Mouse (Mus musculus) embryonic facial prominence, embryonic 12.5 days (tissue): ENCODE measurements around the gene Vps4a. TPM values are rescaled to one million over a fixed set of nuclear protein-coding genes. Genes with fewer than 3 reads are reported as not detected.
A peak's percentile ranks its signal among the peaks of the same experiment; 100 is the strongest.
"Not testable (repeated sequence)": the region's sequence is repeated elsewhere in the genome, so short reads cannot be mapped to it uniquely, and the experiment has no call there.

Experiments used
- ATAC-seq: fragments of 200-750 bp; cut with Nextera tagmentation; 2 replicates; pipeline ENCODE4 v1.8.0; 2017; ENCODE audit not compliant: insufficient number of reproducible peaks, insufficient read depth, low FRiP score, low TSS enrichment
- H3K27ac ChIP-seq: fragments of 300-500 bp; sonication (generic); 2 replicates; pipeline ENCODE4 v1.5.1; 2016; ENCODE audit warnings: mild to moderate bottlenecking
- H3K27me3 ChIP-seq: fragments of 300-500 bp; sonication (generic); 2 replicates; pipeline ENCODE4 v1.6.1; 2016; ENCODE audit warnings: mild to moderate bottlenecking, moderate library complexity
- H3K36me3 ChIP-seq: fragments of 300-500 bp; sonication (generic); 2 replicates; pipeline ENCODE4 v1.6.1; 2016; ENCODE audit warnings: mild to moderate bottlenecking
- H3K4me1 ChIP-seq: fragments of 300-500 bp; sonication (generic); 2 replicates; pipeline ENCODE4 v1.6.1; 2016
- H3K4me2 ChIP-seq: fragments of 300-500 bp; sonication (generic); replicated peaks from 2 replicates; pipeline ENCODE4 v1.6.1; 2016; ENCODE audit warnings: mild to moderate bottlenecking, moderate library complexity
- H3K4me3 ChIP-seq: fragments of 300-500 bp; sonication (generic); 2 replicates; pipeline ENCODE4 v1.5.1; 2016; ENCODE audit warnings: mild to moderate bottlenecking
- H3K9ac ChIP-seq: fragments of 300-500 bp; sonication (generic); 2 replicates; pipeline ENCODE4 v1.6.1; 2016; ENCODE audit warnings: mild to moderate bottlenecking, moderate library complexity
- H3K9me3 ChIP-seq: fragments of 300-500 bp; sonication (generic); 2 replicates; pipeline ENCODE4 v1.6.1; 2016; ENCODE audit warnings: mild to moderate bottlenecking, moderate library complexity
- WGBS: fragments of 180-500 bp; shearing (Covaris S2); methylation state at CpG from one replicate; pipeline ENCODE4 v1.1.7; 2016; 5-methylcytosine and 5-hydroxymethylcytosine counted together
- polyA plus RNA-seq: library from polyadenylated mRNA; unstranded; fragments of >200 nt; fragmentation: Nextera tagmentation; extraction: Ambion mirVana; gene quantifications from 2 replicates; pipeline ENCODE4 v1.2.1, GENCODE M21; 2016

Vps4a gene
- 85.0 and 87.7 TPM in 2 replicates for polyA plus RNA-seq

DNA sequence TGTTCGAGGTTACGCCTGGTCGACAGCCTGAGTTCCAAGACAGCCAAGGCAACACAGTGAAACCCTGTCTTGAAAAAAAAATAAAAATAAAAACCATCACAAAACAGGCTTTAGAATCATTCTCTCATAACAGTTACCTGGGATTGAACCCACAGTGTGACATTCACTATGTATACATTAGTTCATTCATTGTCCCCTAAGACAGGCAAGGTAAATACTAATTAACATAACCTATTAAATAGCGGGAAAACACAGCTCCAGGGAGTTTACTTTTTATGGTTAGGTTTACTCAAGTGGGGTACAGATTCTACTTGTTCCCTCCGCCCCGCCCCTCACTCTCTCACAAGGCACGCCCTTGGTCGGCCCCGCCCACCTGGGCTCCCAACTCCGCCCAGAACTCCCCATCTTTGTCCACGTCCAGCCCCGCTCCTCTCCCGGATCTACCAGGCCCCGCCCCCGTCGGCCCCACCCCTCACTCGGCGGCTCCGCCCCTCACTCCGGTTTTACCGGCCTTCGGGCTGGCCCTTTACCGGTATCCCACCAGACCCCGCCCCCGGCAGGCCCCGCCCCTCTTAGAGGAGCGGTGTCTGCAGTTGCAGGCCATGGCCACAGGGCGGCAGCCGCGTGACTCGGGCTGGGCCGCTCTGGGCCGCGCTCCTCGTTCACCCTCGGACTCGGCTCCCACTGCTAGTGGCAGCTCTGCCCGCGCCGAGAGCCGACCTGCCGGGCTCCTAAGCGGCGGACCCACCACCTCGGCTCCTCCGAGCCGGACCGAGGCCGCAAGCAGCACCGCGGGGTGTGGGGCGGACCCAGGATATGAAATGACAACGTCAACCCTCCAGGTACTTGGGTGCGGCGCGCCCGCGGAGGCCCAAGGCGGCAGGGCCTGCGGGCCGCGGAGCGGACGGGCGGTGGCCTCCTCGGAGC, at the start of gene Vps4a:
Vps4a (plus strand) TSS at position 573 of the 927 bp plus-strand sequence.
- Histone ChIP-seq H3K9me3 (no peaks in the 10 kb centered on the region), H3K4me3 (peak within 1 kb of the TSS; percentile 97), H3K27ac (peak within 1 kb of the TSS; percentile 77), H3K4me1 (peaks cover 18% of the 10 kb centered on the region), H3K4me2 (peak within 1 kb of the TSS; percentile 69), H3K36me3 (peaks cover 7% of the 10 kb centered on the region; the same call in 1 of the 2 replicates), H3K9ac (peak within 1 kb of the TSS; percentile 96), H3K27me3 (no peaks in the 10 kb centered on the region)
- ATAC-seq, result peak; percentile 94
- WGBS, result 5% methylated on average over 63 of the region's 66 CpGs

DNA sequence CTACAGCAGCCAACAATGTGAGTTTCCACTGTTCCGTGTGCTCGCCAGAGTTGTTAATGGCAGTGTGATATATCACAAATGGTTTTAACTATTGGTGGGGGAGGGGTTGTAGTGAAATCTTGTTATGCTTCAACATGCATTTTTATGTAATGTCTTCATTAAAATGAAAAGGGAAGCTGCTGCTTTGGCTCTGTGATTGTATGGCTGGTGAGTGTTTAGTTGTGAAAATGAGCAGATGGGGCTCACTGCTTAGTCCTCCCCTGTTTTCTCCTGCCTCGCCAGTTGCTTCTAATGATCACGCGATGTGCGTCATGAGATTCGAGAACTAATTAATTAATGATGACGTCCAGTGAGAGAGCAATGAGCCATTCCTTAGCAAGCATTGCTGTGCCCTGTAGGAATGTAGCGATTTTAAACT, 45.6 kb upstream of the Vps4a start:
- WGBS, result 87% methylated on average over 9 of the region's 9 CpGs
- Histone ChIP-seq H3K9ac (no peak overlapping the region), H3K9me3 (no peaks in the 10 kb centered on the region), H3K4me1 (no peaks in the 10 kb centered on the region), H3K4me3 (no peak overlapping the region), H3K27me3 (no peaks in the 10 kb centered on the region), H3K4me2 (no peak overlapping the region), H3K36me3 (peaks cover 7% of the 10 kb centered on the region), H3K27ac (no peak overlapping the region)
- ATAC-seq, result no peak

DNA sequence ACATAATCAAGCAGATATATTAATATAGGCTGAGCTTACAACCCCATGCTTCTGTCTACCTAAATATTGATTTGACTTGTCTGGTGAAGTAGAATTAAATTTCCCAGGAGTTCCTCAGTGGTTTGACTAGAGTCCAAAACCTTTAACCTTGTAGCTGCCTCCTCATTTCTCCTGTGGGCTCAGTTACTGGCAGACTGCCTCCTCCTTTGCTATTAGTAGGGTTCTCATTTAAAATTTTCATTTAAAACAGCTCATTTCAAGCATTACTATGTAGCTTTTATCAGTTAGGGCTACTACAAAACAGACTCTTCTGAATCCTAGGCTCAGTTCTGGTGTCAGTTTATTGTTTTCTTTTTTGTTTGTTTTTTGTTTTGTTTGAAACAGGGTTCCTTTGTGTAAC, 45.1 kb upstream of the Vps4a start:
- no peak overlapping the region for H3K27ac ChIP-seq
- H3K27me3 ChIP-seq, result no peaks in the 10 kb centered on the region
- no peak overlapping the region for H3K9ac ChIP-seq
- H3K4me3 ChIP-seq, result no peak overlapping the region
- peaks cover 7% of the 10 kb centered on the region for H3K36me3 ChIP-seq
- no peak overlapping the region for H3K4me2 ChIP-seq
- no peaks in the 10 kb centered on the region for H3K9me3 ChIP-seq
- no peaks in the 10 kb centered on the region for H3K4me1 ChIP-seq
- ATAC-seq, result no peak

DNA sequence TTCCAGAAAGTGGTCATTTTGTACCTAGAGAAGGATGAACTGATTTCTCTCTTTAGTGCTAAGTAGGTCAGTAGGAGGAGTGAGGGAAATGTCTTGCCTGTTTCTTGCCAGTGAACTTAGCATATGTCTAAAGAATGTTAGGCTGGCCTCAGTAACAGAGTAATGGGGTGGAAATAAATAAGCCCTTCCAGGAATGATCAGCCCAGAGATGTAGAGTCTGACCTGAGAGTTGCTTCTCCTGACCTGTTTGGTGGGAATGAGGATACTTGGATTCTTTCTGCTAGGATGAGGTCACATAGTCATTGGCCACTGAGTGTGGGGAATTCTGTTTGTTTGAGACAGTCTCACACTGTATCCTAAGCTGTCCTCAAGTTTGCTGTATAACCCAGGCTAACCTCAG, 43.5 kb upstream of the Vps4a start:
- H3K36me3 ChIP-seq, result peaks cover 15% of the 10 kb centered on the region
- ATAC-seq, result no peak
- no peak overlapping the region for H3K4me2 ChIP-seq
- H3K27me3 ChIP-seq, result no peaks in the 10 kb centered on the region
- no peak overlapping the region for H3K9ac ChIP-seq
- no peak overlapping the region for H3K4me3 ChIP-seq
- H3K9me3 ChIP-seq, result no peaks in the 10 kb centered on the region
- H3K4me1 ChIP-seq, result no peaks in the 10 kb centered on the region
- no peak overlapping the region for H3K27ac ChIP-seq

DNA sequence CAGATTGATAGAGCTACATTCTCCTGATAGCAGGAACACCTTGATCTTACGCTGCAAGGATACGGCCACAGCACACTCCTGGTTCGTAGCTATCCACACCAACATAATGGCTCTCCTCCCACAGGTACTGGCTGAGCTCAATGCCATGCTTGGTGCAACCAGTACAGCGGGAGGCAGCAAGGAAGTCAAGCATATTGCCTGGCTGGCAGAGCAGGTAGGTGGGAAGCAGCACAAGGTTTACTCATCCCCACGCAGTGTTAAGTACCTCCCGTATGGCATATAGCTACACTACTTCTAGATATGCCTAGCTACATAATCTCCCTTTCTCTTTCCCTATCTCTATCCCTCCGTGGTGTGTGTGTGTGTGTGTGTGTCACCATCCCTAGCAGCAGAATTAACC, 39.6 kb upstream of the Vps4a start:
- no peak for ATAC-seq
- Histone ChIP-seq H3K9ac (no peak overlapping the region), H3K4me2 (no peak overlapping the region), H3K4me1 (no peaks in the 10 kb centered on the region), H3K36me3 (peaks cover 18% of the 10 kb centered on the region), H3K4me3 (no peak overlapping the region), H3K27ac (no peak overlapping the region), H3K9me3 (no peaks in the 10 kb centered on the region), H3K27me3 (no peaks in the 10 kb centered on the region)
- 90% methylated on average over 7 of the region's 7 CpGs for WGBS

DNA sequence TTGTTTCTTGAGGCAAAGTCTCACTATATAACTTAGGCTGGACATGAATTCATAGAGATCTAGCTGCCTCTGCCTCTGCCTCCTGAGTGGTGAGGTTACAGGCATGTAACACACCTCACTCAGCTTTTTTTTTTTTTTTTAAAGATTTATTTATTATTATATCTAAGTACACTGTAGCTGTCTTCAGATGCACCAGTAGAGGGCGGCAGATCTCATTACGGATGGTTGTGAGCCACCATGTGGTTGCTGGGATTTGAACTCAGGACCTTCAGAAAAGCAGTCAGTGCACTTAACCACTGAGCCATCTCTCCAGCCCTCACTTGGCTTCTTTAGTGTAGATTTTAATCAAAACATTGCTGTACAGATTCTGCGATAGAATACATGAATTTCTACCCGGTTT, 34.7 kb upstream of the Vps4a start:
- H3K36me3 ChIP-seq, result peaks cover 21% of the 10 kb centered on the region
- not testable (repeated sequence) for H3K4me3 ChIP-seq, H3K27ac ChIP-seq, H3K9ac ChIP-seq, H3K27me3 ChIP-seq, H3K4me1 ChIP-seq, H3K4me2 ChIP-seq, ATAC-seq, H3K9me3 ChIP-seq
- WGBS, result 91% methylated on average over 4 of the region's 4 CpGs

DNA sequence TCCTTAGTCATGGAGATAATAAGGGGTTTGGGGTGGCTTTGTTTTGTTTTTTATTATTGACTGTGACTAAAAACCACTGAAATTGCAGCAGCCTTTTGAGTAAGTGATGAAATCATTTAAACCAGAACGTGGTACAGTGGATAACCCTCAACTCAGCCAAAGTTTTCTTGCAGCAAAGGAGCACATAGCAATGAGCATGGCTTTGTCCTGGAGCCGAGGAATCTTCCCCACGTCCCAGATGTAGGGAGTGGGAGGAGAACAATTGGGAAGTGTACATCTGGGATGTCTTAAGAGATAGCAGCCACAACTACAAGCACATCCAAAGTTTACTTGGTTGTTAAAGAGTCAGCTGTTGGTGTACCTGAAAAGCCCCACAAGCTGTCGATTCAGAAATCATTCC, 33.6 kb upstream of the Vps4a start:
- no peaks in the 10 kb centered on the region for H3K9me3 ChIP-seq
- no peak overlapping the region for H3K27ac ChIP-seq
- no peaks in the 10 kb centered on the region for H3K27me3 ChIP-seq
- no peak overlapping the region for H3K4me3 ChIP-seq
- no peak overlapping the region for H3K9ac ChIP-seq
- H3K4me2 ChIP-seq, result no peak overlapping the region
- WGBS, result 80% methylated on average over 4 of the region's 4 CpGs
- peaks cover 13% of the 10 kb centered on the region; the same call in 1 of the 2 replicates for H3K36me3 ChIP-seq
- ATAC-seq, result no peak
- no peaks in the 10 kb centered on the region for H3K4me1 ChIP-seq

DNA sequence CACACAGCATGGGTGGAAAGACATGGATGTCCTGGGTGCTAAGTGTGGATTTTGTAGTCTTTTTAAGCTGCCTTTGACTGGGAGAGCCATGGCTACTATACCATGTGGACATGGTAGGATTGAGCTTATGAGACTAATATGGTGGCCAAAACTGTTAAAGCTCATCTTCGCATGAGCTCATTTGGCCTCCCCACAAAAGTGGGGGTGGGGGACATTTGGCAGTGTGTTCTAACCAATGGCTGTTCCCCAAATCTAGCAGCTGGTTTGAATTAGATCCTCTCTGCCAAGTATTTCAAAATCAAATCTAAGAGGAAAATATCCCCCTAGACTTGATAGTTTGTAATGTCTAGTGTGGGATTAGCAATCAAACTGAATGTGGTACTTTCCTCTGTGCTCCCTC, 32.0 kb upstream of the Vps4a start:
- Histone ChIP-seq H3K27ac (no peak overlapping the region), H3K36me3 (peaks cover 10% of the 10 kb centered on the region; the same call in 1 of the 2 replicates), H3K9ac (no peak overlapping the region), H3K9me3 (no peaks in the 10 kb centered on the region), H3K4me3 (no peak overlapping the region), H3K4me2 (no peak overlapping the region), H3K27me3 (no peaks in the 10 kb centered on the region), H3K4me1 (no peaks in the 10 kb centered on the region)
- ATAC-seq, result no peak
- 68% methylated on average over 1 of the region's 1 CpGs for WGBS

DNA sequence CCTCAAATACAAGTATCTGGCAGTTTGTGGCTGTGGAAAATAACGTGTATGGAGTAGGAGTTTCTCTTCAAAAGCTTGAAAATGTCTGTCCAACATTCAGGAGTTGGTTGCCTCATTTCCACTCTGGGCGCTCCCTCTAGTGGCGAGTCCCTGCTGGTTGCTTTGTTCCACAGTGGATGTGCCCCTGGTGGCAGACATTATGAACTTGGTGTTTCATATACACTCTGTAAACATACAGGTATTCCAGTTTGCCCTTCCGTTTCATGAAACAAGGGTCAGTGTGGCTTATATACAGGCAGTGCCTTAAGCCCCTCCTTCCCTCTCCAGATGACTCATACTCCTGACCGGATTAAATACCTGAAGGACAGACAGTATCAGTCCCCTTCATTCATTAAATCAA, 28.5 kb upstream of the Vps4a start:
- peaks cover 3% of the 10 kb centered on the region; the same call in 1 of the 2 replicates for H3K36me3 ChIP-seq
- H3K4me1 ChIP-seq, result no peaks in the 10 kb centered on the region
- H3K27ac ChIP-seq, result no peak overlapping the region
- no peaks in the 10 kb centered on the region for H3K9me3 ChIP-seq
- no peak for ATAC-seq
- H3K27me3 ChIP-seq, result no peaks in the 10 kb centered on the region
- H3K4me3 ChIP-seq, result no peak overlapping the region
- H3K4me2 ChIP-seq, result no peak overlapping the region
- 39% methylated on average over 5 of the region's 5 CpGs for WGBS
- H3K9ac ChIP-seq, result no peak overlapping the region

DNA sequence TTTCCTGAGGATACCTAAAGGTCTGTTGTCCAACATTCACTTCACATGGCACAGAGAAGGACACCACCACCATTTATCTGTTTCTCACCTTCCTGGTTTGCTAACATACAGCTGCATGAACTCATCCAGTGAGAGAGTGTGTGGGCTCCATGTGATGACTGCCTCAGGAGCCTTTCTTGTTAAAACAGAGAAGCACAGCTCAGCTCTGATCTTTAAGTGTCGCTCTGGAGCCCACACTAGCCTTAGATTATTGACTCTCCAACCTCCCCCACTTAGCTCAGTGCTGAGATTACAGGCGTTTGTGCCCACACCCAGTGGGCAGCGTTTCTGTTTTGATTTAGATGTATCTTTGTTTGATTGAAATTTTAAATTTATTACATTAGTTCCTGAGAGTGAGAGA, 23.2 kb upstream of the Vps4a start:
- Histone ChIP-seq H3K4me1 (no peaks in the 10 kb centered on the region), H3K27me3 (no peaks in the 10 kb centered on the region), H3K36me3 (peaks cover 16% of the 10 kb centered on the region), H3K27ac (no peak overlapping the region), H3K4me2 (no peak overlapping the region), H3K9ac (no peak overlapping the region), H3K9me3 (no peaks in the 10 kb centered on the region), H3K4me3 (no peak overlapping the region)
- ATAC-seq, result no peak
- 87% methylated on average over 3 of the region's 3 CpGs for WGBS

DNA sequence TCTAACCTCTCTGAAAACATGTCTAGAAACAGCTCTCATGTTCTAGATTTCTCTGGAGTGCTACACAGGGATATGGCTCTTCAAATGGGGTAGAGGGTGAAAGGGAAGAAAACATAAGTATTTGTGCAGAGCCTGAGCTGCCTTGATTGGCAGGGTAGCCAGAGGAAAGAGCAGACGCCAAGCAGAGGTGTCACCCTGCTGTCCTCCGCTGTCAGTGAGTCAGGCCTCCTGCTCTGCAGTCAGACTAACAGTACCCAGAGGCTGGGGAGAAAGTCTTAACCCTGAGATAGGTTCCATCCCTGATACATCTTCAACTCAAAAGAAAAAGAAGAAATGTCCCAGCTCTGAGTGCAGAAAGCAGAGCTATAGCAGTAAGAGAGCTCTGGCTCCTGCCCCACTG, 18.4 kb upstream of the Vps4a start:
- H3K27me3 ChIP-seq, result no peaks in the 10 kb centered on the region
- no peak overlapping the region for H3K4me3 ChIP-seq
- no peaks in the 10 kb centered on the region for H3K9me3 ChIP-seq
- H3K27ac ChIP-seq, result no peak overlapping the region
- WGBS, result 82% methylated on average over 2 of the region's 2 CpGs
- no peak overlapping the region for H3K9ac ChIP-seq
- H3K4me1 ChIP-seq, result no peaks in the 10 kb centered on the region
- no peak overlapping the region for H3K4me2 ChIP-seq
- ATAC-seq, result no peak
- peaks cover 16% of the 10 kb centered on the region for H3K36me3 ChIP-seq

DNA sequence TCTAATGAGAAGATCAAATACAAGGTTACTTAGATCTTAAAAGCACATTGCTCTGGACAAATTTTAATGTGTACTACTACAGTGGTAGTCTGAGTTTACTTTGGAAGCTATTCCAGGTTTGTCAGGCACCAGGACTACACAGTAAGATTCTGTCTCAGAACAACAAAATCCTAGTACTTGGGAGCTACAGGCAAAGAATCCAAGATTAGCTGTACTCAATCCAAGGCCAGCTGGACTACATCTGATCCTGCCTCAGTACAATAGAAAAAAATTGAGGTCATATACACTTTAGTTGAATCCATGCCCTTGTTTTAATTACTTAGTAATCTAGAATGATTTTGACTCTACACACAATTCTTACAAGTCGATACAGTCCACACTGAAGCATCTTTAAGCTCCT, 16.1 kb upstream of the Vps4a start:
- Histone ChIP-seq H3K4me1 (no peaks in the 10 kb centered on the region), H3K9ac (no peak overlapping the region), H3K36me3 (peaks cover 13% of the 10 kb centered on the region), H3K4me2 (no peak overlapping the region), H3K27me3 (no peaks in the 10 kb centered on the region), H3K9me3 (no peaks in the 10 kb centered on the region), H3K4me3 (no peak overlapping the region), H3K27ac (no peak overlapping the region)
- 88% methylated on average over 1 of the region's 1 CpGs for WGBS
- no peak for ATAC-seq
